Mouse (Mus musculus) cerebellum, adult 18-20 months (tissue): ENCODE data around the gene Angptl8.
A peak's percentile ranks its signal among the peaks of the same experiment; 100 is the strongest.
"Not testable (repeated sequence)": the region's sequence is repeated elsewhere in the genome, so short reads cannot be mapped to it uniquely, and the experiment has no call there.

Experiments
- DNase-seq, 2 experiments: peaks; one replicate each; pipeline ENCODE4 v3.0.0; 2021

Angptl8 gene

DNA sequence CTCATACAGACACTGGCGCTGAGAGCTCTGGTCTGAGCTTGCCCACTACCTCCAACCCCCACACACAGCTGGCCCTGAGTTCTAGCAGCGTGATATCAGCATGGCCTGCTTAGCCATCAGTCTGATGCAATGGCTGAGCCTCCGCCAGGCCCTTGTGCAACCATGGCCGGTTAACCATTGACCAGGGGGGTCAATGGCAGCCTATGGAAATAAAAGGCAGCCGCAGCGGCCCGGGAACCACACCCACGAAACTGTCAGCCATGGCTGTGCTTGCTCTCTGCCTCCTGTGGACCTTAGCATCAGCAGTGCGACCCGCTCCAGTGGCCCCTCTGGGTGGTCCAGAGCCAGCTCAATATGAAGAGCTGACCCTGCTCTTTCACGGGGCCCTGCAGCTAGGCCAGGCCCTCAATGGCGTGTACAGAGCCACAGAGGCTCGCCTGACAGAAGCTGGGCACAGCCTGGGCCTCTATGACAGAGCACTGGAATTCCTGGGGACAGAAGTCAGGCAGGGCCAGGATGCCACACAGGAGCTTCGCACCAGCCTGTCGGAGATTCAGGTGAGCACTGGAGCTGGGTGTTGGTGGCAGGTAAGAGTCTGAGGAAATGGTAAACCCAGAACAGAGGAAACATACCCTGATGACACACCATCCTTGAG lies at the start of gene Angptl8:
Angptl8 (plus strand) TSS at position 253 of the 655 bp plus-strand sequence.
- no peak for DNase-seq

- not testable (repeated sequence) for DNase-seq
Observed at GRCm38 (mm10) chr9:21786309-21786708, 49.0 kb upstream of the Angptl8 start.

DNA sequence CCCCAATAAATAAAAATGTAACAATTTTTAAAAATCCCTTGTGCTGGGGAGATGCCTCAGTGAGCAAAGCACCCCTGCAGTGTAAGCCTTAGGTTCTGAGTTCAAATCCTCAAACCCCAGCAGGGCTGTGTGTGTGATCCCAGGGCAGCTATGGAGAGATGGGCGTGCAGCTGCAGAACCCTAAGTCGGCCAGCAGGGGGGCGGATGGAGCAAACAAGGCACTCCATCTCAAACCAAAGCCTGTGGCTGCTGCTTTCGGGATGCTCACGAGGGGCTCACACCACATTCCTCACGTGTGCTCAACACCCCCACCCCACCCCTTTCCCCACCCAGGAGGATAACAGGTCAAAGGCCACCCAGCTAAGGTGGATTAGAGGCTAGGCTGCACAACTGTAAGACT lies 48.4 kb upstream of the Angptl8 start:
- peak; percentile 76 to 78 for DNase-seq

GRCm38 (mm10) chr9:21787654-21788053 lies 47.7 kb upstream of the Angptl8 start:
- DNase-seq: no peak

DNA sequence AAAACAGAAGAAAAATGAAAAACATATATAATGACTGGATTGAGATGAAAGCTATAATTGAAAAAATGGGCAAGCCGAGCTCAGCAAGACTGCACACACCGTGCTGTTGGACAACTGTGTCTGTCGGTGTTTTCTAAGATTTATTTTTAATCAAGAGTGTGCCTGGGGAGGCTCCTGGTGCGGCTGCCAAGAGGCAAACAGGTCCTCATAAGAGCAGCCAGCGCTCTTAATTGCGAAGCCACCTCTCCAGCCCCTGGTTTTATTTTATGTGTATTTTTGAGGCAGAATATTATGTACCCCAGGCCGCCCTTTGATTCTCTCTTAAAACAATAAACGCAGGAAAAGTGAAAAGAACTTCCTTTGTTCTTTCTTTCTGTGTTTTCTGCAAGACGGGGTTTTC lies 47.1 kb upstream of the Angptl8 start:
- no peak for DNase-seq

- DNase-seq: no peak
Observed at GRCm38 (mm10) chr9:21791861-21792260, 43.4 kb upstream of the Angptl8 start.

DNA sequence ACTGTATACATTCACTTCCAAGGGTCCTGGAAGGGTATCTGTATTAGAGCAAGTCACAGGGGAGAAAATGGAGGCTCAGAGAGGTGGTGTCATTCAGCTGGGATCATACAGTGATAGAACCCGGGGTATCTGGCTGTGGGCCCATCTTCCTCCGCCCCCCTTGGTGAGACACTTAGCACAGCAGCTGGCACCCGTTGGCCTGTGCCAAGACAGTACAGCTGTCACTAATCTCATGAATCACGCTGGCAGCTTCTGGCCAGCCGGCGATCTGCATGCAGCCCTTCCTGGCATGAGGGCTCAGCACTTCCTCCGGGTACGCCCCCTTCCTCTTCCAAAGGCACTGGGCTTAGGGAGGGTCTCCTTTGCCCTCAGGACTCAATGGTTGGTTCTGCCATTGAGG lies 42.7 kb upstream of the Angptl8 start:
- DNase-seq: peak; percentile 31 to 51

DNA sequence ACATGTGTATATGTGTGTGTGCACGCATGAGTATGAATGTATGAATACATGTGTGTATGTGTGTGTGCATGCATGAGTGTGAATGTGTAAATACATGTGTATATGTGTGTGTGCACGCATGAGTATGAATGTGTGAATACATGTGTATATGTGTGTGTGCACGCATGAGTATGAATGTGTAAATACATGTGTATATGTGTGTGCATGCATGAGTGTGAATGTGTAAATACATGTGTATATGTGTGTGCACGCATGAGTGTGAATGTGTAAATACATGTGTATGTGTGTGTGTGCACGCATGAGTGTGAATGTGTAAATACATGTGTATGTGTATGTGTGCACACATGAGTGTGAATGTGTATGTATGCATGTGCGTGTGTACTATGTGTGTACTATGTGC lies 41.8 kb upstream of the Angptl8 start:
- not testable (repeated sequence) for DNase-seq

GRCm38 (mm10) chr9:21794344-21794834 lies 40.9 kb upstream of the Angptl8 start:
- DNase-seq: peak in 1 of 2 experiments; percentile 46

GRCm38 (mm10) chr9:21794925-21795324 lies 40.4 kb upstream of the Angptl8 start:
- peak; percentile 81 to 83 for DNase-seq

DNA sequence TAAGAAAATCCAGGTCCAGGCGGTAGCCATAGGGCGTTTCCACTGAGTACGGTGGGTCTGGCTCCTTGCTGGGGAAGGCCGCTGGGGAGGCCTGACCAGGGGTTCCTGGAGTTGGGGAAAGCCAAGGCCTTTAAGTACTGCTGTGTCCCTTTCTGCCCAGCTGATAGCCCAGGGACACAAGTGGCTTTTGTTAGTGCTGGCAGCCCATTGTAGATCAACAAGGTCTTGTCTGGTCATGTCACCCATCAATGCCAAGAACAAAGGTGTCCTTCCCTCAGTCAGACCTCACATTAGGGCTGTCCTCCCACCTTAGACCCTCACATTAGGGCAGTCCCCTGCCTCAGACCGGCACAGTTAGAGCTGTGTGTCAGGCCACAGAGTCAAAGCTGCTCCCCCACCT lies 39.7 kb upstream of the Angptl8 start:
- DNase-seq: no peak

- DNase-seq: no peak
Observed at GRCm38 (mm10) chr9:21796259-21796658, 39.1 kb upstream of the Angptl8 start.

DNA sequence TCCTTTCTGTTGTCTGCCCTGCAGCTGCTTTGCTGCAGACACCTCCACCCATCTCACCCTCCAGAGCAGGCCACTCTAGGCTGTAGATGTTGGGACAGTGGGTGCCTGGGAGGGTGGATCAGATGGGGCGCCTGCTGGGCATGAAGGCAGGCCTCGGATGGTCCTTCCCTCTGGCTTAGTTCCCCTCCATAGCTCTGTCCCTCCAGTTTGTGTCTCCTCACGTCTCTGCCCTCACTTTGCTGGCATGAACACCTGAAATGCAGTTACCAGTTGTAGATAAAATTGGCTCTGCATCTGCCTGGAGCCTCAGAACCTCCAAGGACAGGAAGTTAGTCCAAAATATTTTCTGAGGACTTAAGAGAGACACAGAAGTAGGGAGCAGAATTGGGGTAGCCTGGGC lies 38.4 kb upstream of the Angptl8 start:
- DNase-seq: no peak

GRCm38 (mm10) chr9:21797921-21798344 lies 37.4 kb upstream of the Angptl8 start:
- no peak for DNase-seq

DNA sequence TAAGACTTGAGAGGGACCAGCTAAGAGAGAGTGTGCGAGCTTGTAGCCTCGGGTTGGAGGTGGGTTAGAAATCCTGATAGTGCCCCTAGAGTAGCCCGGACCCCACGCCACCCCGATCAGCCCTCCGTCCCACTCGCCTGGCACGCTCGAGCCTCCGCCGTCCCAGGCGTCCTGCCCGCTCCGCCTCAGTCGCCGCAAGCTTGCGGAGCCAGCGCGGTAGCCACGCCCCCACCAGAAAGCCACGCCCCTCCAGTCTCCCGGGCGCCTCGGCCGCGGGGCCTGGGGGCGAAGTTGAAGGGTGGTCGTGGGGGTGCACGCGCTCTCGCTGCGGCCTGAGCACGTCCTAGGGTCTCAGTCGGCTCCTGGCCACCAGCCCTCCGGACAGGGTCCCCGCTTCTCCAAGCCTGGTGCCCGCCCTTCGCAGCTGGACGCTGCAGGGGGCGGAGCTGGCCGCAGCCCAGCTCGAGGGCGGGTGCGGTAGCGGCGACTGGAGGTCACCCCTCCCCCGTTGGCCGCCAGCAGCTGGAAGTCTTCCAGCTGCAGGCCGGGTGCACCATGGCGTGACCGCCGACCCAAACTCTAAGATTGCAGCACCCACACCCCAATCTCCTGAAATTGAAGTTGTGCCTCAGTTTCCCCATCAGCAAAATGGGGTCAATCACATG lies 36.8 kb upstream of the Angptl8 start, which contains the start of gene Kank2:
Kank2 (minus strand) TSS at position 400 of the 665 bp plus-strand sequence.
- DNase-seq: peak; percentile 76 to 81

GRCm38 (mm10) chr9:21799010-21799350 lies 36.3 kb upstream of the Angptl8 start:
- no peak for DNase-seq

- DNase-seq: no peak
Observed at GRCm38 (mm10) chr9:21801121-21801520, 34.2 kb upstream of the Angptl8 start.

DNA sequence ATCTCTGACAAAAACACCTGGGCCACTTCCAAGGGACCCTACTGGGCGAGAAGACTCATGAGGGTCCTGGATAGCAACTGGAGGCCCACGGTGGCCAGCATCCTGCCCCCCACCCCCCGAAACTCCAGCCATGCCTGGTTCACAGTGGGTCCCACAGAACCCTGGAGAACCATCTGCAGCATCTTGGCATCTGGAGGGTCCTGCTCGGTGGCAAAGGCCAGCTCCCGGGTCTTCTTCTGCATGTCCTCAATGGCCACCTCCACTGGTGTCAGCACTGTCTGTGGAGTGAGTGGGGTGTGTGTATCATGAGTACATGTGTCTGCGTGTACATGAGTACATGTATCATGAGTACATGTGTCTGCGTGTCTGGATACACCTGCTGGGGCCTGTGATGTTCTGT lies 33.7 kb upstream of the Angptl8 start:
- DNase-seq: no peak

DNA sequence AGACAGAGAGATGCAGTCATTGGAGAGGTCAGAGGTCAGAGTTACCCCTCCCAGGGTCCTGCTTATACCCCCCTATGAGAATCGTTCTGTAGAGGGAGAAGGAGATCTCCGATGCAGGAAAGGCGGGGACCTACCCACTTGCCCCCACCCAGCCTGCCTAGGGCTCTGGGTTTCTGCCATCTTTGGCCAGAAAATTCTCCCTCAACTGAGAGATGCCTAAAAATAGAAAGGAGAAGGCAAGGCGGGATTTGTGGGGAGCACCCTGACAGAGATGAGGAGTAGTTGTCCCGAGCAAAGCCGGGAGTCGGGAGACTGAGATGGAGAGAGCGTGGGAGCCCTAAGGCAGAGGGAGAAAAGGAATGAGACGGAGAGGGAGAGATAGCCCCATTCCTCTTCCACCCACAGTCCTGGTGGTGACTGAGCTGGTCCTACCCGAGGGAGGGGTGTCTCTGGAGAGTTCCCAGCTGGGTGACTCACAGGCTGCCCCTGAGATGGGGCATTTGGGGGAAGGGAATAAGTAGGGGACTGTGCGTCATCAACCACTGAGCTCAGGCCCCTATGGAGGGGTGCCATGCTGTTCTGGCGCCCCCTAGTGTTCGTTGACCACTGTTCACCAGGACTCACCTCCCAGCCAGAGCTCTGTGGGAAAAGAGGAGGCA lies 31.2 kb upstream of the Angptl8 start:
- peak; percentile 89 to 93 for DNase-seq

- no peak for DNase-seq
Observed at GRCm38 (mm10) chr9:21806363-21806762, 28.9 kb upstream of the Angptl8 start.

GRCm38 (mm10) chr9:21806976-21807375 lies 28.3 kb upstream of the Angptl8 start:
- no peak for DNase-seq

- DNase-seq: no peak
Observed at GRCm38 (mm10) chr9:21808561-21808960, 26.7 kb upstream of the Angptl8 start.

DNA sequence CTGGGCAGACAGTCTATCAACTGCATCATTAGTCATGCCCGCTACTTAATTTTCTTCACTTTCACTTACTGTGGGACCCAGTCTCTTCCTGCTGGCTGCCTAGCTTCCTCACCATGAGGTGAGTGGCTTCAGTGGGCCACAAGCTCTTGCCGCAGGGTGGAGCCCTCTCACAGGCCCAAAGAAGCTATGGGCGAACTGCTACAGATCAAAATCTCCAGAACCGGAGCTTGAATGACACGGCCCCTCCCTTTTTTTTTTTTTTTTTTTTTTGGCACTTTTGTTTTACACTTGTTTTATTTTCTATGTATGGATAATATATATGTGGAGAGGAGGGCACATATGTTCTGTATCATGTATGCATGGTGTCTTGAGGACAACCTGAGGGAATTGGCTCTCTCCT lies 24.1 kb upstream of the Angptl8 start:
- no peak for DNase-seq
